Mouse (Mus musculus) frontal cortex, postnatal 10 days (tissue): ENCODE data around the gene Taf12.
"Not testable (repeated sequence)": the region's sequence is repeated elsewhere in the genome, so short reads cannot be mapped to it uniquely, and the experiment has no call there.

Source experiments
- DNase-seq, 2 experiments: peaks; one replicate each; pipeline ENCODE4 v3.0.0; 2022; ENCODE audit warnings: low spot score in 2 of 2, mixed read lengths in 1 of 2

Gene Taf12

GRCm38 (mm10) chr4:132269740-132270560, 4.2 kb upstream of the Taf12 start:
- DNase-seq: peak; percentile 77

GRCm38 (mm10) chr4:132273166-132273565, 1.0 kb upstream of the Taf12 start:
- DNase-seq: no peak

GRCm38 (mm10) chr4:132275949-132276348, 1.8 kb downstream of the Taf12 start:
- DNase-seq: no peak

GRCm38 (mm10) chr4:132288840-132289239, 14.7 kb downstream of the Taf12 start:
- DNase-seq: not testable (repeated sequence)

GRCm38 (mm10) chr4:132291056-132291455, 16.9 kb downstream of the Taf12 start:
- DNase-seq: no peak

- no peak for DNase-seq
These were observed 17.6 kb downstream of the Taf12 start for GRCm38 (mm10) chr4:132291624-132292335.

GRCm38 (mm10) chr4:132292988-132293387, 18.8 kb downstream of the Taf12 start:
- peak in 1 of 2 experiments; percentile 54 for DNase-seq

DNA sequence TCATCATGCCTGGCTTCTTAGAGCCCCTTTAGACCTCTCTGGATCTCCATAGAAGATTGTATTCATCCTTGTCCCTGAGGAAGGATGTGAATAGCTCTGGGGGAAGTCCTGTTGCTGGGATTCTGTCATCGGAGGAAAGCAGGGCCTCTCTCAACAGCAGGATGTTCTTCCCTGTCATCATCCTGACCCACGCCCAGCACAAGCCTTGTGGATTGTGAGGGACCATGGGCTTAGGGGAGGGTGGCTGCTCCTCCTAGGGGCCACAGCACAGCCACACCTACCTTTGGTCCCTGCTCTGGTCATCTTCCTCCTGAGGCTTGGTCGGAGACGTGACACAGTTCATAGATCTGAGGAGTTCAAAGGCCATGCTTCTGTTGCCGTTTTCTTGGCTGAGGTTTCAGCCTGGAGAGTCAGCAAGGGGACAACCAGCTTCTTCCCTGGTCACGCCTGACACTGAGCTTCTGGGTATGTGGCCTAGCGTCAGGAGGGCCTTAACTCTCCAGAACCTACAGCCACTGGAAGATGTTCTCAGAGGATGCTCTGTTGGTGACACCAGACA, 19.6 kb downstream of the Taf12 start:
- no peak for DNase-seq

GRCm38 (mm10) chr4:132295696-132296390, 21.7 kb downstream of the Taf12 start:
- DNase-seq: no peak

DNA sequence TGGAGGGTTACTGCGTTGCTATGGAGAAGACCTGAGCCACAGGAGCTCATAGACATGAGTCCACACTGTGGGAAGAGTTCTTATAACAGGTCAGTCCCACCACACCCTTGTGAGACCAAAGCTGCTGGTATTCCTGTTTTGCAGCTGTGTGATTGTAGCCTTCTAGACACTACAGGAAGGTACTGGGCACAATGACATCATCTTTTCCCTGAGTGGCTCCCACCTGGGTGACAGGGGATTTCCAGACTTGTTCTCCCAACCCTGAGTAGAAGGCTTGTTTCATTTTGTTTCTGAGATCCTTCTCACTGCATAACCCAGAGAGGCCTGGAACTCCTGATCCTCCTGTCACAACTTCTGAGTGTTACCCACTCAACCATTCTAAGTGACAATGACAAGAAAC, 25.7 kb downstream of the Taf12 start:
- DNase-seq: no peak

- DNase-seq: no peak
These were observed 27.3 kb downstream of the Taf12 start for GRCm38 (mm10) chr4:132301486-132301885.

- DNase-seq: no peak
These were observed 28.1 kb downstream of the Taf12 start for GRCm38 (mm10) chr4:132301965-132302938.

- peak; percentile 47 to 57 for DNase-seq
These were observed 28.8 kb downstream of the Taf12 start, which contains the start of gene Rab42 for GRCm38 (mm10) chr4:132302939-132303479. TSS of gene Rab42 (minus strand) at chr4:132303385.

- DNase-seq: not testable (repeated sequence)
These were observed 29.3 kb downstream of the Taf12 start for GRCm38 (mm10) chr4:132303484-132303883.

GRCm38 (mm10) chr4:132305276-132305675, 31.1 kb downstream of the Taf12 start:
- DNase-seq: no peak

DNA sequence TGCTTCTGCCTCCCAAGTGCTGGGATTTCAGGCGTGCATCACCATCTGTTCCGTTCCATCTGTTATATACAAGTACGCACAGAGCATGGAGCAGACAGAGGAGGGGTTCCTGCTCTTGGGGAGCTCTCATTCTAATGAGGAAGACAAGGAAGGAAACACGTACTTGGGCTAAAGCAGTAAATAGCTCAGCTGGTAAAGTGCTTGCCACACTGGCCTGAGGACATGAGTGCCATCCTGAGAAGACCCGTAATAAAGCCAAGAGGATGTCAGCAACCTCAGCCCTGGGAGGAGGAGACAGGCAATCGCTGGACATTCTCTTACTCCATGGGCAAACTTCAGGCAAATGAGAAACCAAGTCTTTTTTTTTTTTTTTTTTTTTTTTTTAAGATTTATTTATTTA, 31.8 kb downstream of the Taf12 start:
- DNase-seq: no peak

GRCm38 (mm10) chr4:132308437-132309139, 34.4 kb downstream of the Taf12 start:
- DNase-seq: peak; percentile 82 to 90

GRCm38 (mm10) chr4:132309140-132309848, 35.1 kb downstream of the Taf12 start:
- DNase-seq: peak in 1 of 2 experiments; percentile 24

DNA sequence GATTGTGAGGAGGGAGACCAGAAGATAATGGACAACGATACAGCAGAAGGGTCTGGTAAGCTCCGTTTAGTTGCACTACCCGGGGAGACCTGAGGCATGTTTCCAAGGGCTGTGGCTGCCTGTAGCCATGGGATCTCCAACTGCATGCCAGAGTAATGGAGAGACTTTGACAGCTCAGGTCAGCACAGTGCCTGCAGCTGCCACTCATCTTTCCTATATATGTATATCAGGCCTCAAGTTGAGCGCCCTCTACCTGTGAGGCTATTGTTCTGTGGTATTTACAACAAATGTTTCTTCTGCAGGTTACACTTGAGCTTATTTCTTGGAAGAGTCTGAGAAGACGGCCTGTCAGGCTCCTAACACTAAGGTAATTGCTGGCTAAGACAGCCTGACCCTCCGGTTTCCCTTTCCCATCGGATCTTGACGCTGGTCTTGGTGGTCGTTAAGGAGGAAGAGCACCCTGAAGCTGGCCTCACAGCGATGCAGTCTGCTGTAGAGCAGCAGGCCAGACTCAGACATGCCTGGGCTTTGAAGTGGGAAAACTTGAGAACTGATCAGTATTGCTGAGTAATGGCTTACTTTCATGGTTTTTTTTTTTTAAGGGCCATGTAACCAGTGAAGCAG, 35.8 kb downstream of the Taf12 start:
- DNase-seq: peak in 1 of 2 experiments; percentile 30
